8 mouse cellular contexts compared by ENCODE assay signal in genomic region chr13:77135621-77135981, GRCm38 (mm10). TPM values are rescaled to one million over a fixed set of nuclear protein-coding genes. Genes with fewer than 3 reads are reported as not detected.
DNase-seq lines count a peak whose midpoint lies in the region; ATAC-seq and TF ChIP-seq lines count a peak whose summit lies in the region.

No protein-coding gene starts in this region.

- no peak overlapping the region for H3K27ac ChIP-seq in thymus, adult 2 months (ENCODE audit: control insufficient read depth, insufficient read depth, low read length)
- no peak overlapping the region for H3K27ac ChIP-seq in liver, embryonic 14.5 days
- peak overlapping the region; percentile 86 for H3K27ac ChIP-seq in stomach, postnatal 0 days (replicated peaks)

- H3K27me3 ChIP-seq in thymus, adult 2 months (ENCODE audit: control insufficient read depth, insufficient read depth, low read length), result no peaks in the 10 kb centered on the region
- no peaks in the 10 kb centered on the region for H3K27me3 ChIP-seq in liver, embryonic 14.5 days (ENCODE audit: control insufficient read depth, insufficient read depth, low read length)
- no peaks in the 10 kb centered on the region for H3K27me3 ChIP-seq in stomach, postnatal 0 days (ENCODE audit: control insufficient read depth, insufficient read depth, low read length)

- peak overlapping the region; percentile 90 for H3K4me3 ChIP-seq in thymus, adult 2 months (ENCODE audit: control insufficient read depth, insufficient read depth, low read length)
- H3K4me3 ChIP-seq in liver, embryonic 14.5 days (ENCODE audit: insufficient read depth in 1 of 2, low read depth in 2 of 2, low read length in 2 of 2), result peak overlapping the region; percentile 86 to 93
- H3K4me3 ChIP-seq in stomach, postnatal 0 days (ENCODE audit: low read depth, low read length), result peak overlapping the region; percentile 84

- H3K4me1 ChIP-seq in thymus, adult 2 months (replicated peaks; ENCODE audit: control insufficient read depth, insufficient read depth, low read length), result peaks cover 3% of the 10 kb centered on the region; the same call in 1 of the 2 replicates
- peaks cover 0 to 2% of the 10 kb centered on the region in 2 experiments; a peak in 1 of 4 replicates for H3K4me1 ChIP-seq in liver, embryonic 14.5 days (replicated peaks; ENCODE audit: control insufficient read depth in 2 of 2, insufficient read depth in 2 of 2, low read length in 1 of 2)
- H3K4me1 ChIP-seq in stomach, postnatal 0 days (replicated peaks; ENCODE audit: control insufficient read depth, insufficient read depth), result no peaks in the 10 kb centered on the region

- TF ChIP-seq CTCF in thymus, adult 2 months (IDR thresholded peaks at IDR 0.05; ENCODE audit: borderline replicate concordance, control insufficient read depth, extremely low read depth, insufficient read depth, low read length, poor library complexity), result no peak
- TF ChIP-seq CTCF in liver, embryonic 14.5 days (IDR thresholded peaks at IDR 0.05; ENCODE audit: low read depth), result no peak
- no peak for TF ChIP-seq CTCF in stomach, postnatal 0 days (IDR thresholded peaks at IDR 0.05; ENCODE audit: low read depth)

- peak overlapping the region; percentile 70 for H3K9ac ChIP-seq in liver, embryonic 14.5 days (replicated peaks)
- peak overlapping the region; percentile 82 for H3K9ac ChIP-seq in stomach, postnatal 0 days (ENCODE audit: low read length)

- H3K9me3 ChIP-seq in liver, embryonic 14.5 days (ENCODE audit: control insufficient read depth, low read length), result no peaks in the 10 kb centered on the region
- H3K9me3 ChIP-seq in stomach, postnatal 0 days (ENCODE audit: control insufficient read depth, low read length), result no peaks in the 10 kb centered on the region

- no peak for TF ChIP-seq EP300 in liver, embryonic 14.5 days (IDR thresholded peaks at IDR 0.05; ENCODE audit: low read depth)
- no peak for TF ChIP-seq EP300 in stomach, postnatal 0 days (optimal IDR thresholded peaks at IDR 0.05)

- no peaks in the 10 kb centered on the region for H3K36me3 ChIP-seq in thymus, adult 2 months (ENCODE audit: control insufficient read depth, insufficient read depth, low read length)
- no peaks in the 10 kb centered on the region for H3K36me3 ChIP-seq in liver, embryonic 14.5 days (replicated peaks; ENCODE audit: control insufficient read depth, insufficient read depth, low read depth)
- no peaks in the 10 kb centered on the region for H3K36me3 ChIP-seq in stomach, postnatal 0 days (ENCODE audit: control insufficient read depth, insufficient read depth, low read length)

- no peak for DNase-seq in cerebellum, adult 9-11 months
- DNase-seq in thymus, adult 2 months, result no peak
- DNase-seq in thymus, postnatal 10 days (ENCODE audit: low spot score in 2 of 2), result no peak
- DNase-seq in liver, embryonic 14.5 days (ENCODE audit: low read depth in 3 of 3, low spot score in 3 of 3), result no peak
- DNase-seq in stomach, postnatal 0 days (ENCODE audit: low spot score), result no peak
- no peak for DNase-seq in thymus, adult 18-20 months
- no peak for DNase-seq in cerebellum, postnatal 10 days

- peak overlapping the region; percentile 81 for H3K4me2 ChIP-seq in liver, embryonic 14.5 days (ENCODE audit: low read depth)
- peak overlapping the region; percentile 62 for H3K4me2 ChIP-seq in stomach, postnatal 0 days (replicated peaks; ENCODE audit: low read depth)

- peak; percentile 78; the same call in 1 of the 2 replicates for ATAC-seq in cerebellum, adult (ENCODE audit: insufficient number of reproducible peaks, low FRiP score, low TSS enrichment)
- peak; percentile 47 for ATAC-seq in liver, embryonic 14.5 days (ENCODE audit: insufficient read depth)
- ATAC-seq in stomach, postnatal 0 days (ENCODE audit: low FRiP score, low TSS enrichment), result peak; percentile 60

- TF ChIP-seq POLR2A in thymus, adult 2 months (IDR thresholded peaks at IDR 0.05; ENCODE audit: control insufficient read depth, extremely low read depth, insufficient read depth, low read length, poor library complexity), result no peak

- WGBS in thymus, adult 2 months, result under 1% methylated on average over 11 of the region's 11 CpGs
- 1% methylated on average over 11 of the region's 11 CpGs for WGBS in liver, embryonic 14.5 days (ENCODE audit: insufficient replicate concordance)
- under 1% methylated on average over 11 of the region's 11 CpGs for WGBS in stomach, postnatal 0 days

RNA-seq across cellular contexts. Expression of gene 2210408I21Rik, which starts 0.3 kb away (rescaled TPM):
- polyA plus RNA-seq in thymus, adult 2 months (2012; rRNA removed), result 0.20 and 0.35 TPM in 2 replicates
- 0.24 and 0.78 TPM in 2 replicates for polyA plus RNA-seq in liver, embryonic 14.5 days (2012; rRNA removed)
- 2.1 and 2.9 TPM in 2 replicates for polyA plus RNA-seq in liver, embryonic 14.5 days (2014; fragmentation: Nextera tagmentation; extraction: Ambion mirVana)
- polyA plus RNA-seq in stomach, postnatal 0 days (2015; fragmentation: Nextera tagmentation; extraction: Ambion mirVana), result 4.1 and 4.7 TPM in 2 replicates

RNA-seq across cellular contexts. Expression of gene Slf1, which starts 0.3 kb away (rescaled TPM):
- polyA plus RNA-seq in thymus, adult 2 months (2012; rRNA removed), result 8.1 and 8.3 TPM in 2 replicates
- polyA plus RNA-seq in liver, embryonic 14.5 days (2012; rRNA removed), result 3.3 and 5.8 TPM in 2 replicates
- polyA plus RNA-seq in liver, embryonic 14.5 days (2014; fragmentation: Nextera tagmentation; extraction: Ambion mirVana), result 14.7 TPM in 2 replicates
- 14.9 and 17.1 TPM in 2 replicates for polyA plus RNA-seq in stomach, postnatal 0 days (2015; fragmentation: Nextera tagmentation; extraction: Ambion mirVana)
